8 mouse cellular contexts compared by ENCODE assay signal in genomic region chr16:30193294-30194261, GRCm38 (mm10).
DNase-seq lines count a peak whose midpoint lies in the region; ATAC-seq lines count a peak whose summit lies in the region.

No protein-coding gene starts in this region.

- H3K9ac ChIP-seq in forebrain, embryonic 11.5 days (ENCODE audit: low read length) = no peak overlapping the region
- H3K9ac ChIP-seq in forebrain, embryonic 14.5 days (ENCODE audit: low read length) = peak overlapping the region; percentile 5; the same call in 1 of the 2 replicates
- no peak overlapping the region for H3K9ac ChIP-seq in intestine, embryonic 15.5 days

- no peak overlapping the region for H3K4me3 ChIP-seq in forebrain, embryonic 10.5 days
- no peak overlapping the region for H3K4me3 ChIP-seq in forebrain, embryonic 11.5 days (ENCODE audit: low read depth, low read length)
- H3K4me3 ChIP-seq in forebrain, embryonic 14.5 days (ENCODE audit: low read depth, low read length) = no peak overlapping the region
- H3K4me3 ChIP-seq in intestine, embryonic 15.5 days (replicated peaks) = no peak overlapping the region

- ATAC-seq in forebrain, embryonic 11.5 days (replicated peaks; ENCODE audit: low FRiP score) = no peak
- peak; percentile 73 for ATAC-seq in forebrain, embryonic 14.5 days
- peak; percentile 64 for ATAC-seq in intestine, embryonic 15.5 days

- H3K36me3 ChIP-seq in forebrain, embryonic 10.5 days (replicated peaks) = 0 out of 2 replicates have a peak, but pooled peaks cover 1% of the 10 kb centered on the region
- no peaks in the 10 kb centered on the region for H3K36me3 ChIP-seq in forebrain, embryonic 11.5 days (ENCODE audit: control insufficient read depth, insufficient read depth, low read length)
- no peaks in the 10 kb centered on the region for H3K36me3 ChIP-seq in forebrain, embryonic 14.5 days (ENCODE audit: control insufficient read depth, insufficient read depth, low read length)
- no peaks in the 10 kb centered on the region for H3K36me3 ChIP-seq in intestine, embryonic 15.5 days

- intact Hi-C loops in left cerebral cortex, postnatal 25 days (cut with DNase I) = no loop called here

- 62% methylated on average over 8 of the region's 8 CpGs for WGBS in forebrain, embryonic 10.5 days
- 72% methylated on average over 8 of the region's 8 CpGs for WGBS in forebrain, embryonic 11.5 days
- 44% methylated on average over 8 of the region's 8 CpGs for WGBS in forebrain, embryonic 14.5 days
- 48% methylated on average over 8 of the region's 8 CpGs for WGBS in intestine, embryonic 15.5 days

- H3K9me3 ChIP-seq in forebrain, embryonic 10.5 days = 0 out of 2 replicates have a peak, but pooled peaks cover 2% of the 10 kb centered on the region
- no peaks in the 10 kb centered on the region for H3K9me3 ChIP-seq in forebrain, embryonic 11.5 days (ENCODE audit: control insufficient read depth, low read length)
- H3K9me3 ChIP-seq in forebrain, embryonic 14.5 days (replicated peaks; ENCODE audit: control insufficient read depth, low read length) = no peaks in the 10 kb centered on the region
- H3K9me3 ChIP-seq in intestine, embryonic 15.5 days = no peaks in the 10 kb centered on the region

- peaks cover 44% of the 10 kb centered on the region for H3K4me1 ChIP-seq in forebrain, embryonic 10.5 days
- peaks cover 4% of the 10 kb centered on the region; the same call in 1 of the 2 replicates for H3K4me1 ChIP-seq in forebrain, embryonic 11.5 days (replicated peaks; ENCODE audit: control insufficient read depth, insufficient read depth, low read length)
- peaks cover 8% of the 10 kb centered on the region for H3K4me1 ChIP-seq in forebrain, embryonic 14.5 days (ENCODE audit: control insufficient read depth, insufficient read depth, low read length)
- H3K4me1 ChIP-seq in intestine, embryonic 15.5 days (replicated peaks) = peaks cover 36% of the 10 kb centered on the region

- no peak overlapping the region for H3K4me2 ChIP-seq in forebrain, embryonic 11.5 days (ENCODE audit: low read depth, low read length, severe bottlenecking)
- no peak overlapping the region for H3K4me2 ChIP-seq in forebrain, embryonic 14.5 days (ENCODE audit: low read length)
- no peak overlapping the region for H3K4me2 ChIP-seq in intestine, embryonic 15.5 days (replicated peaks)

- peak overlapping the region; percentile 60; the same call in 1 of the 2 replicates for H3K27ac ChIP-seq in forebrain, embryonic 10.5 days
- H3K27ac ChIP-seq in forebrain, embryonic 11.5 days (ENCODE audit: low read depth, low read length) = no peak overlapping the region
- H3K27ac ChIP-seq in forebrain, embryonic 14.5 days (ENCODE audit: low read depth, low read length) = no peak overlapping the region
- H3K27ac ChIP-seq in intestine, embryonic 15.5 days = 0 out of 2 replicates have a peak overlapping the region, but pooled peaks have one; percentile 45

- H3K27me3 ChIP-seq in forebrain, embryonic 10.5 days (ENCODE audit: poor library complexity, severe bottlenecking) = peaks cover 100% of the 10 kb centered on the region
- H3K27me3 ChIP-seq in forebrain, embryonic 11.5 days (ENCODE audit: control insufficient read depth, insufficient read depth, low read length) = peaks cover 8% of the 10 kb centered on the region
- peaks cover 4% of the 10 kb centered on the region; the same call in 1 of the 2 replicates for H3K27me3 ChIP-seq in forebrain, embryonic 14.5 days (replicated peaks; ENCODE audit: control insufficient read depth, insufficient read depth, low read length)
- H3K27me3 ChIP-seq in intestine, embryonic 15.5 days (replicated peaks) = no peaks in the 10 kb centered on the region

- no peak for DNase-seq in forebrain, embryonic 10.5 days (ENCODE audit: extremely low spot score, low spot score)
- no peak for DNase-seq in forebrain, embryonic 11.5 days (ENCODE audit: low spot score)
- peak; percentile 77 for DNase-seq in adrenal gland, adult 2 months
- DNase-seq in forebrain, embryonic 14.5 days (ENCODE audit: low spot score) = peak; percentile 56
- DNase-seq in lung, postnatal 36 days = peak; percentile 44
- no peak for DNase-seq in spleen, postnatal 14 days (ENCODE audit: low spot score in 2 of 2)
- DNase-seq in left cerebral cortex, postnatal 25 days (ENCODE audit: low spot score in 2 of 2) = no peak

Comparison
In these comparisons a context has a peak if more than half of its experiments do, and no peak if none do; other contexts are left out.
1. DNase-seq: peak in adrenal gland, adult 2 months (single experiment), forebrain, embryonic 14.5 days (single experiment) and lung, postnatal 36 days (single experiment); none in forebrain, embryonic 10.5 days (single experiment), forebrain, embryonic 11.5 days (single experiment), spleen, postnatal 14 days (0 of 2) and left cerebral cortex, postnatal 25 days (0 of 2).
2. H3K27ac ChIP-seq: peak in forebrain, embryonic 10.5 days (single experiment) and intestine, embryonic 15.5 days (single experiment); none in forebrain, embryonic 11.5 days (single experiment) and forebrain, embryonic 14.5 days (single experiment).